In genomic region chr5:116553106-116553505, GRCm38 (mm10) we compare ENCODE assay signal across 17 mouse cellular contexts. TPM values are rescaled to one million over a fixed set of nuclear protein-coding genes. Genes with fewer than 3 reads are reported as not detected.
"Had no signal": no experiment of that assay in that cellular context is flagged by ENCODE, and none has a peak within 500 bp of the region (broad histone marks: within the 10 kb centered on the region; RNA-seq: fewer than 3 reads in every experiment).

No protein-coding gene starts in this region.

- H3K27me3 ChIP-seq: intestine, embryonic 15.5 days; limb, embryonic 15.5 days; liver, embryonic 12.5 days; neural tube, embryonic 12.5 days; stomach, embryonic 15.5 days had no signal

- H3K4me2 ChIP-seq: intestine, embryonic 15.5 days; limb, embryonic 15.5 days; liver, embryonic 12.5 days; lung, embryonic 14.5 days; neural tube, embryonic 12.5 days; stomach, embryonic 15.5 days had no signal

- H3K9me3 ChIP-seq: intestine, embryonic 15.5 days; limb, embryonic 15.5 days; stomach, embryonic 15.5 days had no signal

- H3K27ac ChIP-seq: intestine, embryonic 15.5 days; left cerebral cortex, adult 2 months; limb, embryonic 15.5 days; liver, embryonic 12.5 days; neural tube, embryonic 12.5 days; stomach, embryonic 15.5 days had no signal

- ATAC-seq: intestine, embryonic 15.5 days; liver, embryonic 12.5 days had no signal

- H3K9ac ChIP-seq: intestine, embryonic 15.5 days; limb, embryonic 15.5 days; liver, embryonic 12.5 days; lung, embryonic 14.5 days; neural tube, embryonic 12.5 days; stomach, embryonic 15.5 days had no signal

- DNase-seq: kidney, adult 18-20 months; kidney, postnatal 10 days; kidney, postnatal 4 days; lung, embryonic 14.5 days; lung, postnatal 10 days; lung, postnatal 4 days; right cerebral cortex, postnatal 14 days; thymus, adult 2 months; thymus, postnatal 36 days had no signal

- H3K4me3 ChIP-seq: intestine, embryonic 15.5 days; left cerebral cortex, adult 2 months; limb, embryonic 15.5 days; liver, embryonic 12.5 days; myocyte; neural tube, embryonic 12.5 days; stomach, embryonic 15.5 days had no signal

- H3K36me3 ChIP-seq: intestine, embryonic 15.5 days; limb, embryonic 15.5 days; liver, embryonic 12.5 days; stomach, embryonic 15.5 days had no signal

- H3K4me1 ChIP-seq: intestine, embryonic 15.5 days; limb, embryonic 15.5 days; liver, embryonic 12.5 days; stomach, embryonic 15.5 days had no signal

RNA-seq across cellular contexts. Expression of gene Srrm4, which starts 38.5 kb away (rescaled TPM):
- polyA plus RNA-seq: spleen, adult 2 months had no signal
